Mouse (Mus musculus) lung, embryonic 15.5 days (tissue): ENCODE measurements around the gene Gm20662. TPM values are rescaled to one million over a fixed set of nuclear protein-coding genes. Genes with fewer than 3 reads are reported as not detected.
A peak's percentile ranks its signal among the peaks of the same experiment; 100 is the strongest.

ENCODE experiments used
- ATAC-seq: fragments of 200-750 bp; cut with Nextera tagmentation; 2 replicates; pipeline ENCODE4 v1.8.0; 2017; ENCODE audit warnings: moderate number of reproducible peaks, borderline replicate concordance; ENCODE audit not compliant: low FRiP score, low TSS enrichment; ENCODE audit errors: extremely low read depth
- H3K27ac ChIP-seq: fragments of 300-500 bp; sonication (generic); 2 replicates; pipeline ENCODE4 v1.5.1; 2015; ENCODE audit warnings: moderate library complexity, mild to moderate bottlenecking, inconsistent platforms
- H3K27me3 ChIP-seq: fragments of 300-500 bp; sonication (generic); 2 replicates; pipeline ENCODE4 v1.6.1; 2015; ENCODE audit warnings: inconsistent platforms
- H3K36me3 ChIP-seq: fragments of 300-500 bp; sonication (generic); 2 replicates; pipeline ENCODE4 v1.6.1; 2015; ENCODE audit warnings: inconsistent platforms
- H3K4me1 ChIP-seq: fragments of 300-500 bp; sonication (generic); 2 replicates; pipeline ENCODE4 v1.6.1; 2015; ENCODE audit warnings: inconsistent platforms
- H3K4me2 ChIP-seq: fragments of 300-500 bp; sonication (generic); 2 replicates; pipeline ENCODE4 v1.6.1; 2015; ENCODE audit warnings: inconsistent platforms, mild to moderate bottlenecking, moderate library complexity
- H3K4me3 ChIP-seq: fragments of 300-500 bp; sonication (generic); 2 replicates; pipeline ENCODE4 v1.5.1; 2015; ENCODE audit warnings: mild to moderate bottlenecking, inconsistent platforms
- H3K9ac ChIP-seq: fragments of 300-500 bp; sonication (generic); 2 replicates; pipeline ENCODE4 v1.6.1; 2015; ENCODE audit warnings: inconsistent platforms
- H3K9me3 ChIP-seq: fragments of 300-500 bp; sonication (generic); 2 replicates; pipeline ENCODE4 v1.6.1; 2016; ENCODE audit warnings: inconsistent platforms
- WGBS: fragments of 180-500 bp; shearing (Covaris S2); methylation state at CpG from one replicate; pipeline ENCODE4 v1.1.7; 2015; 5-methylcytosine and 5-hydroxymethylcytosine counted together
- polyA plus RNA-seq: library from polyadenylated mRNA; unstranded; fragments of >200 nt; fragmentation: Nextera tagmentation; extraction: Ambion mirVana; gene quantifications from 2 replicates; pipeline ENCODE4 v1.2.1, GENCODE M21; 2015

Gene Gm20662
- polyA plus RNA-seq, 1 experiment from 2014 or later, result 0.72 TPM

DNA sequence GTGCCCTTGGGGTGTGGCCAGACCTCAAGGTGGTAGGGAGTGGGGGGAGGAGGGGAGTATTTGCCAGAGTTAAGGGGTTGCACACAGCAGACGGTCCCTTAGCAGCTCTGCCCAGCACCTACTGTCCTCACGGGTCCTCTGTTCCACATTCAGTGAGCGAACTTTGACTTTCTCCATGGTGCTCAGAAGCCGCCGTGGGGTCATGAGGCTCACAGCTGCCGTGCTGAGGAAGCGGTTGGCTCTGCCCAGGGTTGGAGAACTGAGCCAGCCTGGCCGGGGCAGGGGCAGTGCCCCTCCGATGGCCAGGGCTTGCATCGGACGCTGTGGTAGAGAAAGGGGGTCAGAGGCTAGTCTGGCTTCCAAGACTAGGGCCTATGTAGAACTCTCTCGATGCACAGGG, 67.2 kb downstream of the Gm20662 start:
- H3K9me3 ChIP-seq, result no peaks in the 10 kb centered on the region
- H3K4me1 ChIP-seq, result 0 out of 2 replicates have a peak, but pooled peaks cover 3% of the 10 kb centered on the region
- H3K27ac ChIP-seq, result no peak overlapping the region
- peaks cover 13% of the 10 kb centered on the region; the same call in 1 of the 2 replicates for H3K36me3 ChIP-seq
- no peaks in the 10 kb centered on the region for H3K27me3 ChIP-seq
- no peak overlapping the region for H3K9ac ChIP-seq
- H3K4me3 ChIP-seq, result no peak overlapping the region
- ATAC-seq, result no peak
- WGBS, result 83% methylated on average over 12 of the region's 12 CpGs
- no peak overlapping the region for H3K4me2 ChIP-seq

- Histone ChIP-seq H3K9me3 (no peaks in the 10 kb centered on the region), H3K27me3 (no peaks in the 10 kb centered on the region), H3K27ac (no peak overlapping the region), H3K4me1 (0 out of 2 replicates have a peak, but pooled peaks cover 3% of the 10 kb centered on the region), H3K9ac (no peak overlapping the region), H3K4me3 (no peak overlapping the region), H3K36me3 (peaks cover 12% of the 10 kb centered on the region), H3K4me2 (no peak overlapping the region)
- WGBS, result 23% methylated on average over 5 of the region's 5 CpGs
- ATAC-seq, result no peak
Observed at GRCm38 (mm10) chr9:108065491-108066011, 69.4 kb downstream of the Gm20662 start.

GRCm38 (mm10) chr9:108067199-108067598, 71.0 kb downstream of the Gm20662 start:
- H3K9me3 ChIP-seq, result no peaks in the 10 kb centered on the region
- 80% methylated on average over 7 of the region's 7 CpGs for WGBS
- no peak for ATAC-seq
- no peak overlapping the region for H3K4me3 ChIP-seq
- H3K27ac ChIP-seq, result no peak overlapping the region
- 0 out of 2 replicates have a peak, but pooled peaks cover 3% of the 10 kb centered on the region for H3K4me1 ChIP-seq
- H3K4me2 ChIP-seq, result no peak overlapping the region
- peaks cover 15% of the 10 kb centered on the region for H3K36me3 ChIP-seq
- no peak overlapping the region for H3K9ac ChIP-seq
- H3K27me3 ChIP-seq, result no peaks in the 10 kb centered on the region

GRCm38 (mm10) chr9:108067900-108068299, 71.8 kb downstream of the Gm20662 start:
- WGBS, result 10% methylated on average over 8 of the region's 8 CpGs
- H3K9ac ChIP-seq, result no peak overlapping the region
- peak; percentile 37 for ATAC-seq
- no peaks in the 10 kb centered on the region for H3K9me3 ChIP-seq
- no peak overlapping the region for H3K4me2 ChIP-seq
- H3K4me1 ChIP-seq, result 0 out of 2 replicates have a peak, but pooled peaks cover 3% of the 10 kb centered on the region
- H3K27me3 ChIP-seq, result no peaks in the 10 kb centered on the region
- peaks cover 15% of the 10 kb centered on the region for H3K36me3 ChIP-seq
- no peak overlapping the region for H3K27ac ChIP-seq
- no peak overlapping the region for H3K4me3 ChIP-seq

DNA sequence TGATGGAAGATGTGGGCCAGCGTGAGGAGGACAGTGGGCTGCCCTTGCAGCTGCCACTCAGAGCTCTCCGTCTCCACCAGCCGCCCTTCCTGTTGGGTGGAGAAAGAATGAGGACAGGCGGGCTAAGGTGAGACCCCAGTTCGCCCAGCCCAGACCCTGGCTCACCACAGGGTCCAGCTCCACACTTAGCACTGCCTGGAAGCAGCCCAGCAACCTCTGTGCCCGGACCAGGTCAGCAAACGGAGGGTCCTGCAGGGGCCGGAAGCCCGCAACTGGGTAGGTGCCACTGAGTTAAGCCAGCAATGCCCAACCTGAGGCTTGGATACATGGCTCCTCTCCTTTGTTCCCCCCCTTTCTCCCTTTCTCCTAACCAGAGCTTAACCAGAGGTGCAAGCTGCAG, 72.9 kb downstream of the Gm20662 start:
- no peak for ATAC-seq
- no peaks in the 10 kb centered on the region for H3K9me3 ChIP-seq

GRCm38 (mm10) chr9:108069529-108069928, 73.4 kb downstream of the Gm20662 start:
- no peak for ATAC-seq
- Histone ChIP-seq H3K27ac (no peak overlapping the region), H3K9me3 (no peaks in the 10 kb centered on the region), H3K4me1 (0 out of 2 replicates have a peak, but pooled peaks cover 3% of the 10 kb centered on the region), H3K36me3 (peaks cover 13% of the 10 kb centered on the region; the same call in 1 of the 2 replicates), H3K9ac (no peak overlapping the region), H3K4me3 (no peak overlapping the region), H3K4me2 (no peak overlapping the region), H3K27me3 (no peaks in the 10 kb centered on the region)
- 69% methylated on average over 7 of the region's 7 CpGs for WGBS

More for the DNA sequence above, 72.9 kb downstream of the Gm20662 start:
- 86% methylated on average over 9 of the region's 9 CpGs for WGBS
- no peak overlapping the region for H3K9ac ChIP-seq
- H3K27ac ChIP-seq, result no peak overlapping the region
- no peaks in the 10 kb centered on the region for H3K27me3 ChIP-seq
- H3K4me2 ChIP-seq, result no peak overlapping the region
- H3K36me3 ChIP-seq, result peaks cover 13% of the 10 kb centered on the region; the same call in 1 of the 2 replicates
- H3K4me1 ChIP-seq, result 0 out of 2 replicates have a peak, but pooled peaks cover 3% of the 10 kb centered on the region
- H3K4me3 ChIP-seq, result no peak overlapping the region

- Histone ChIP-seq H3K4me1 (0 out of 2 replicates have a peak, but pooled peaks cover 3% of the 10 kb centered on the region), H3K27me3 (no peaks in the 10 kb centered on the region), H3K4me3 (no peak overlapping the region), H3K4me2 (no peak overlapping the region), H3K9me3 (no peaks in the 10 kb centered on the region), H3K9ac (no peak overlapping the region), H3K36me3 (peaks cover 9% of the 10 kb centered on the region; the same call in 1 of the 2 replicates), H3K27ac (no peak overlapping the region)
- WGBS, result 72% methylated on average over 4 of the region's 4 CpGs
- no peak for ATAC-seq
Observed at GRCm38 (mm10) chr9:108071801-108072200, 75.7 kb downstream of the Gm20662 start.

DNA sequence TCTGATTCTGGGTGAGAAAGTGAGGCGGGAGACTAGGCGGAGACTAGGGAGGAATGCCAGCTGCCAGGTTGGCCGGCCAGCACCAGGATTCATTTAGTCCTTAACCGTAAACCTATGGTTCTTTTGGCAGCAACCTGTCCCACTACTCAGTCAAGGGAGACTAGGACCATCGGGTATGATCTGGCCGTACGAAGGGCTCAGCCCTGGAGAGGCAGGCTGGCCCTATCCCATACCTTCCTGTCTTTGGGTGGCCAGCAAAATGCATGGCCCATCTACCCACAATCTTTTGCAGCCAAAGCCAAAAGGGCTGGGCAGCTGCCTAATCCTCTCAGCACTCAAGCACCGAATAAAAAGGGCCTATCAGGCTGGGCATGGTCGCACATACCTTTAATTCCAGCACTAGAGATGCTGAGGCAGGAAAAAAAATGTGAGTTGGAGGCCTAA, 76.4 kb downstream of the Gm20662 start:
- H3K4me2 ChIP-seq, result no peak overlapping the region
- no peak for ATAC-seq
- WGBS, result 56% methylated on average over 9 of the region's 9 CpGs
- H3K27me3 ChIP-seq, result no peaks in the 10 kb centered on the region
- no peak overlapping the region for H3K4me3 ChIP-seq
- H3K4me1 ChIP-seq, result 0 out of 2 replicates have a peak, but pooled peaks cover 3% of the 10 kb centered on the region
- H3K9ac ChIP-seq, result no peak overlapping the region
- H3K27ac ChIP-seq, result 0 out of 2 replicates have a peak overlapping the region, but pooled peaks have one; percentile 19
- H3K36me3 ChIP-seq, result peaks cover 9% of the 10 kb centered on the region; the same call in 1 of the 2 replicates
- H3K9me3 ChIP-seq, result no peaks in the 10 kb centered on the region

DNA sequence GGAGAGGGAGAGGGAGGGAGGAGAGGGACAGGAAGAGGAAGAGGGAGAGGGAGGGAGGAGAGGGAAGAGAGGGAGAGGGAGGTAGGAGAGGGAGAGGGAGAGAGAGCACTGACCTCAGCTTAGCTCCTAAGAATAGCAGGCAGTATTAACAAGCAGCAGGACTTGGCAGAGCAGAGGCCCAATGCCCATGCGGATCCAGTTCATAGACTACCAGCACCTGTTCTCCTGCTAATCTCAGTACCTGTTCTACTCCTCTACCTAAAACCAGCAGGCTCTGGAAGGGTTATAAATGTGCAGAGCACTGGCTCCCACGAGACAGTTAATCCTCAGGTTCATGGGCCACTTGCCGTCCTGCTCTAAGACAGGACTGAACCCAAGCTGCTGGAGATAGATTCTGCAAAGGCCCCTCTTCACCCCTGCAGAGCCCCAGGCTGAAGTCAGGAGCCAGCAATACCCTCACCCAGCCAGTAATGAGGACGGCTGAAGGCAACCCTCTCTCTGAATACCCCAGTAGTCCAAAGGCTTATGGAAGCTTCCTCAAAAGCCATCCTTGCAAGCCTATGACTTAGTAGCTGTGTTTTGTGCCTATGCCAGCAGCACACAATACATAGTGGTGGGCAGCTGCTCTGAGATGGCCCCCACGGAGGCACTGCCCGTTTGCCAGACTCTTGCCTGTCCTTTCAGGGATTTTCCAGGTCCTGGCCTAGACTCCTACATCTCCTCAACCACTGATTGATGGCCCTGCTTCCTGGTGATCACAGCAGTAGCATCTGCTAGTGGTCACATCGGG, 77.2 kb downstream of the Gm20662 start:
- H3K36me3 ChIP-seq, result peaks cover 9% of the 10 kb centered on the region; the same call in 1 of the 2 replicates
- H3K9ac ChIP-seq, result no peak overlapping the region
- 58% methylated on average over 7 of the region's 7 CpGs for WGBS
- peaks cover 7% of the 10 kb centered on the region for H3K4me1 ChIP-seq
- H3K27me3 ChIP-seq, result no peaks in the 10 kb centered on the region
- no peak overlapping the region for H3K27ac ChIP-seq
- ATAC-seq, result no peak
- no peaks in the 10 kb centered on the region for H3K9me3 ChIP-seq
- H3K4me3 ChIP-seq, result no peak overlapping the region
- H3K4me2 ChIP-seq, result no peak overlapping the region

DNA sequence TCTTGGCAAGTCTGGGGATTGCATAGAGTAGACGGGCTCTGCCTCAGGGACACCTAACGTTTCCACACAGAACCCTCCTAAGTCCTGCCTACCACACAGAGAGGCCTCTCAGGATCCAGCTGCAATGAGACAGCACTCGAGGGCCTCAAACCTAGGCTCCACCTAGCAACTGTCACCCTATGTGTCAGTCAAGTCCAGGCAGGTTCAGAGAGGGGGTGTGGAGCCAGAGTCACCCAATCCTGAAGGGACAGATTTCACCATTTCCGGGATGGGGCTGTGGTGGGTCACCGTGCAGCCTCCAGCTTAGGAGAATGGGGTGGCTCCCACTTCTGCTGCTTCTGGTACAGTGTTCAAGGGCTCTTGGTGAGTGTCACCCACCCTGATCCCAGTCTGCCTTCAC, 84.0 kb downstream of the Gm20662 start, which contains the start of gene Mst1:
Gene Mst1, plus strand, starts transcription at position 269 of the 400 bp plus-strand sequence.
- Histone ChIP-seq H3K4me1 (peaks cover 21% of the 10 kb centered on the region), H3K9me3 (no peaks in the 10 kb centered on the region), H3K27me3 (peaks cover 34% of the 10 kb centered on the region), H3K27ac (no peak within 1 kb of the TSS), H3K36me3 (peaks cover 11% of the 10 kb centered on the region; the same call in 1 of the 2 replicates), H3K4me3 (peak within 1 kb of the TSS; percentile 69), H3K9ac (peak within 1 kb of the TSS; percentile 86), H3K4me2 (peak within 1 kb of the TSS; percentile 82)
- WGBS, result 61% methylated on average over 5 of the region's 5 CpGs
- no peak for ATAC-seq

- no peak for ATAC-seq
- Histone ChIP-seq H3K4me2 (peak overlapping the region; percentile 49), H3K27ac (no peak overlapping the region), H3K9me3 (no peaks in the 10 kb centered on the region), H3K27me3 (peaks cover 34% of the 10 kb centered on the region), H3K9ac (no peak overlapping the region), H3K4me3 (peak overlapping the region; percentile 19), H3K4me1 (peaks cover 21% of the 10 kb centered on the region), H3K36me3 (peaks cover 33% of the 10 kb centered on the region)
- WGBS, result 4% methylated on average over 19 of the region's 19 CpGs
Observed at GRCm38 (mm10) chr9:108082549-108082948, 86.4 kb downstream of the Gm20662 start.

DNA sequence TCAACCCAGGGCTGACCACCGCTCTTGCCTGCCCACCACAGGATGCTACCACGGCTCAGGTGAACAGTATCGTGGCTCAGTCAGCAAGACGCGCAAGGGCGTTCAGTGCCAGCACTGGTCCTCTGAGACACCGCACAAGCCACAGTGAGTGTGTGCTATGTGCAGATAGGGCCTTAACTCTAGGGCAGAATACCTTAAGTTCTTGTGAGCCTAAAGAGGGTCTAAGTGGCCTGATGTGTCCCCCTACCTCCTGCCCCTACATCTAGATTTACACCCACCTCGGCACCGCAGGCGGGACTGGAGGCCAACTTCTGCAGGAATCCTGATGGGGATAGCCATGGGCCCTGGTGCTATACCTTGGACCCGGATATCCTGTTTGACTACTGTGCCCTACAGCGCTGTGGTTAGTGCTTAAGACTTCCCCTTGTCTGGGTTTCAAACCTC, 86.9 kb downstream of the Gm20662 start, which contains the start of gene Rnf123:
Gene Rnf123, minus strand, starts transcription at position 359 of the 444 bp plus-strand sequence.
- ATAC-seq, result no peak
- peak within 1 kb of the TSS; percentile 19 for H3K4me3 ChIP-seq
- 26% methylated on average over 12 of the region's 12 CpGs for WGBS

More for the DNA sequence above, 86.9 kb downstream of the Gm20662 start, which contains the start of gene Rnf123:
- H3K9me3 ChIP-seq, result no peaks in the 10 kb centered on the region
- H3K27ac ChIP-seq, result no peak within 1 kb of the TSS
- peaks cover 34% of the 10 kb centered on the region for H3K27me3 ChIP-seq
- peaks cover 38% of the 10 kb centered on the region for H3K36me3 ChIP-seq
- H3K4me1 ChIP-seq, result peaks cover 16% of the 10 kb centered on the region
- peak within 1 kb of the TSS; percentile 49 for H3K4me2 ChIP-seq
- H3K9ac ChIP-seq, result no peak within 1 kb of the TSS
